Mouse (Mus musculus) intestine, embryonic 16.5 days (tissue): Measurements from ENCODE around the gene Klhl41. TPM values are rescaled to one million over a fixed set of nuclear protein-coding genes. Genes with fewer than 3 reads are reported as not detected.
"Not testable (repeated sequence)": the region's sequence is repeated elsewhere in the genome, so short reads cannot be mapped to it uniquely, and the experiment has no call there.

ENCODE experiments used
- ATAC-seq: fragments of 200-750 bp; cut with Nextera tagmentation; 2 replicates; pipeline ENCODE4 v1.8.0; 2017; ENCODE audit warnings: moderate TSS enrichment, moderate library complexity
- H3K27ac ChIP-seq: fragments of 300-500 bp; sonication (generic); 2 replicates; pipeline ENCODE4 v1.5.1; 2014; ENCODE audit warnings: mild to moderate bottlenecking, low read length
- H3K27me3 ChIP-seq: fragments of 300-500 bp; sonication (generic); replicated peaks from 2 replicates; pipeline ENCODE4 v1.6.1; 2014; ENCODE audit warnings: low read length, control low read depth, mixed read lengths; ENCODE audit not compliant: control insufficient read depth, insufficient read depth
- H3K36me3 ChIP-seq: fragments of 300-500 bp; sonication (generic); 2 replicates; pipeline ENCODE4 v1.6.1; 2014; ENCODE audit warnings: low read length, control low read depth; ENCODE audit not compliant: control insufficient read depth, insufficient read depth
- H3K4me1 ChIP-seq: fragments of 300-500 bp; sonication (generic); 2 replicates; pipeline ENCODE4 v1.6.1; 2014; ENCODE audit warnings: low read length, control low read depth, mixed read lengths; ENCODE audit not compliant: control insufficient read depth, insufficient read depth
- H3K4me2 ChIP-seq: fragments of 300-500 bp; sonication (generic); 2 replicates; pipeline ENCODE4 v1.6.1; 2014; ENCODE audit warnings: low read depth, low read length, control low read depth
- H3K4me3 ChIP-seq: fragments of 300-500 bp; sonication (generic); 2 replicates; pipeline ENCODE4 v1.5.1; 2014; ENCODE audit warnings: mild to moderate bottlenecking, low read length
- H3K9ac ChIP-seq: fragments of 300-500 bp; sonication (generic); 2 replicates; pipeline ENCODE4 v1.6.1; 2014; ENCODE audit warnings: low read depth, low read length
- H3K9me3 ChIP-seq: fragments of 300-500 bp; sonication (generic); 2 replicates; pipeline ENCODE4 v1.6.1; 2016; ENCODE audit warnings: low read length, control low read depth; ENCODE audit not compliant: control insufficient read depth
- WGBS: fragments of 180-500 bp; shearing (Covaris S2); extraction: QIAGEN DNeasy Blood & Tissue Kit; methylation state at CpG from one replicate; pipeline ENCODE4 v1.1.7; 2014; 5-methylcytosine and 5-hydroxymethylcytosine counted together
- polyA plus RNA-seq: library from polyadenylated mRNA; unstranded; fragments of >200 nt; fragmentation: Nextera tagmentation; extraction: Ambion mirVana; gene quantifications from 2 replicates; pipeline ENCODE4 v1.2.1, GENCODE M21; 2015

Gene Klhl41
- polyA plus RNA-seq, 1 experiment from 2014 or later: 0.18 TPM

DNA sequence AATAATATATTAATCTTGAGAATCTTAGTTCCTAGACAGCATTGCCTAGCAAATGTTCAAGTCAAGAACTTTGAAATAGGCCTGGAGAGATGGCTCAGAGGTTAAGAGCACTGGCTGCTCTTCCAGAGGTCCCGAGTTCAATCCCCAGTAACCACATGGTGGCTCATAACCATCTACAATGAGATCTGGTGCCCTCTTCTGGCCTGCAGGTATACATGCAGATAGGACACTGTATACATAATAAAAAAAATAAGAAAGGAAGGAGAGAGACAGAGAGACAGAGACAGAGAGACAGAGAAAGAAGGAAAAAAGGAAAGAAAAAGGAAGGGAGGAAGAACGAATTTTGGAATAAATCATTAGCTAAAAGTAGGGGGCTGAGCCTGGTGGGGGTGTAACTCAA, 6.8 kb downstream of the Klhl41 start:
- ATAC-seq: no peak
- no peak overlapping the region for H3K27ac ChIP-seq
- H3K36me3 ChIP-seq: no peaks in the 10 kb centered on the region
- WGBS: 65% methylated on average over 2 of the region's 2 CpGs
- no peaks in the 10 kb centered on the region for H3K9me3 ChIP-seq
- H3K27me3 ChIP-seq: no peaks in the 10 kb centered on the region
- H3K4me2 ChIP-seq: no peak overlapping the region
- H3K4me1 ChIP-seq: no peaks in the 10 kb centered on the region
- H3K4me3 ChIP-seq: no peak overlapping the region
- no peak overlapping the region for H3K9ac ChIP-seq

DNA sequence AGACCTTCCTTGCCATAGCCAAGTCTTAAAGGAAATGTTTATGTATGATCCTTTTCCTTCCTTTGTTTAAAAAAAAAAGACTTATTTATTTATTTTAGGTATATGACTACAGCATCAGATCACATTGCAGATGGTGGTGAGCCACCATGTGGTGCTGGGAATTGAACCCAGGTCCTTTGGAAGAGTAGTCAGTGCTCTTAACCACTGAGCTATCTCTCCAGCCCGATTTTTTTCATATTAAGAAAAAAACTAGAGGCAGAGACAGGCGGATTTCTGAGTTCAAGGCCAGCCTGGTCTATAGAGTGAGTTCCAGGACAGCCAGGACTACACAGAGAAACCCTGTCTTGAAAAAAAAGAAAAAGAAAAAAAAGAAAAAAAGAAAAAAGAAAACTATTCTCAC, 7.3 kb downstream of the Klhl41 start:
- not testable (repeated sequence) for H3K36me3 ChIP-seq, H3K27ac ChIP-seq, H3K27me3 ChIP-seq, H3K4me1 ChIP-seq, H3K4me3 ChIP-seq, H3K4me2 ChIP-seq, ATAC-seq, H3K9me3 ChIP-seq, H3K9ac ChIP-seq
- WGBS: 86% methylated on average over 2 of the region's 2 CpGs

DNA sequence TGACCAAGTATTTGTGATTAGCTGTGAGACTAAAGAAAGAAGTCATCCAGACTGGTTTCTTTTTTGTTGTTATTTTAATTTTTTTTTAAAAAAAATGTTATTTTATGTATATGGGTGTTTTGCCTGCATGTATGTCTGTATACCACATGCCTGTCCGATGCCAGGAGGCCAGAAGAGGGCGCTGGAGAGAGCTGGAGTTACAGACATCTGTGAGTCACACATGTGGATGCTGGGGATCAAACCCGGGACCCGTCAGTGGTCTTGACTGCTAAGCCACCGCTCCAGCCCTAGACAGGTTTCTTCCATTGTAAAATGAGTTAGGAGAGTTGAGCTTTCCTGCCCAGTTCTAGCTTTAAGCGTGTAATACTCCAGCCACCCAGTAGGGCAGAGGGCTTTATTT, 10.1 kb downstream of the Klhl41 start:
- ATAC-seq: no peak
- Histone ChIP-seq H3K9me3 (no peaks in the 10 kb centered on the region), H3K4me2 (no peak overlapping the region), H3K36me3 (no peaks in the 10 kb centered on the region), H3K4me3 (no peak overlapping the region), H3K9ac (no peak overlapping the region), H3K27me3 (no peaks in the 10 kb centered on the region), H3K27ac (no peak overlapping the region), H3K4me1 (no peaks in the 10 kb centered on the region)
- 58% methylated on average over 6 of the region's 6 CpGs for WGBS

DNA sequence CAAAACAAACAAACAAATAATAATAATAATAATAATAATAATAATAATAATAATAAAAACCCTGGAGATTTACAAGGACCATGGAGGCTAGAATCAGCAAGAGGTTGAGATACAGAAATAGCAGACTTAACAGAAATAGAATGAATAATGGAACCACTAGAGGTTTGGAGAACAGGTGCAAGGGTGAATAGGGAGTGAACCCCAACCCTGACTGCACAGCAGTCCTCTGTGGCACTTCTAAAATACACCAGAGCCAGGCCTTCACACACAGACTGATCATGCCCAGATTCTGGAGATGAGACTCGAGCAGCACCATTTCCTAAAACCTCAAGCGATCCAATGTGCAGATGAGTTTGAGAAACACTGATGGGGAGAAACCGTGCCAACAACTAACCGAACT, 12.0 kb downstream of the Klhl41 start:
- Histone ChIP-seq H3K4me2 (no peak overlapping the region), H3K4me3 (no peak overlapping the region), H3K36me3 (no peaks in the 10 kb centered on the region), H3K9me3 (no peaks in the 10 kb centered on the region), H3K27ac (no peak overlapping the region), H3K27me3 (no peaks in the 10 kb centered on the region), H3K4me1 (no peaks in the 10 kb centered on the region), H3K9ac (no peak overlapping the region)
- no peak for ATAC-seq
- whole genome bisulfite sequencing: 97% methylated on average over 4 of the region's 4 CpGs

DNA sequence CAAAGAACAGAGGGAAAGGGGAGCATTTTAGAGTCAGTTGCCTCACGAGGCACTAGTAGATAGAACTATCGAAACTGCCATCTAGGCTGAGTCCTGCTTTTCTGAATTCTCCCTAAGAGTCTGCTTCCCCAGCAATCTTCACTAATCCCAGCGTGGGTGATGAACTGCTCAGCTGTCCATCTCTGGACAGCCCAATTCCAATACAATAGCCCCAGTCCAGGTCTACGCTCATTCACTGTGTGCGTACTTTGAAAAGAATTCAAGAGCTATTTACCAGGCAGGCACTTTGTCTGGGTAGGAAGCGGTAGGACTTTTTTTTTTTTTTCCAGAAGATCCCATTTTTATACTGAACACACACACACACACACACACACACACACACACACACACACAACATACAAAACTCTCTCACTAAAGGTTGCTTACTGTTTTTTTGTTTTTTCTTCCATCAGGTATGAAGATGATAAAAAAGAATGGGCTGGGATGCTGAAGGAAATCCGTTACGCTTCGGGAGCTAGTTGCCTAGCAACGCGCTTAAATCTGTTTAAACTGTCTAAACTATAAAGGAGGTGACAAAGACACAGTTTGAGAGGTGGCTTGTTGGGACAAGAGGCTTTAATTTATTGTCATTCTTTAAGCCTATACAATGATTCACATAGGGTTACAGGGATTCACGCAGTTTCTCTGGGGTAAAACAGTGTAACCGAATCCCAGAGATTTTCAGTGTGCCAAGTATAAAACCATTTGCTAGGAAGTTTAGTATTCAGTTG, 13.3 kb downstream of the Klhl41 start:
- Histone ChIP-seq H3K36me3 (no peaks in the 10 kb centered on the region), H3K27ac (no peak overlapping the region), H3K4me2 (no peak overlapping the region), H3K27me3 (no peaks in the 10 kb centered on the region), H3K4me3 (no peak overlapping the region), H3K4me1 (no peaks in the 10 kb centered on the region), H3K9ac (no peak overlapping the region), H3K9me3 (no peaks in the 10 kb centered on the region)
- WGBS: 76% methylated on average over 13 of the region's 13 CpGs
- no peak for ATAC-seq

DNA sequence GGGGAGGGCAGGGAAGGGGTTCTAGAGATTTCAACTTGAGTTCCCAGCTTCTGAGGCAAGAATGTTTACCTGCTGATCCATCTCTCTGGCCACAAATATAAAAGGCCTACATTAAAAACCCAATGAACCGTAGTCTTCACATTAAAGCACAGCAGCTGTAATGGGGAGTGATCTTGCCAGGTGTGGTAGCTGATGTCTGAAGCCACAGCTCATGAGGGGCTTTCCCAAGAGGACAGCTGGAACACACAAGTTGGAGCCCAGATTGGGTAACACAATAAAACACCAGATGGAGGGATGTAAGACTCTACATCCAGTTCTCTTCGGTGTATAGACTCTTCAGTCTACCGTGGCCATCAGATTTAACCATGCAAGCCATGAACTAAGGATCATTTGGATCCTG, 14.6 kb downstream of the Klhl41 start:
- no peaks in the 10 kb centered on the region for H3K9me3 ChIP-seq
- H3K27ac ChIP-seq: no peak overlapping the region
- no peak overlapping the region for H3K9ac ChIP-seq
- WGBS: 89% methylated on average over 3 of the region's 3 CpGs
- no peaks in the 10 kb centered on the region for H3K4me1 ChIP-seq
- H3K27me3 ChIP-seq: no peaks in the 10 kb centered on the region
- no peaks in the 10 kb centered on the region for H3K36me3 ChIP-seq
- no peak overlapping the region for H3K4me3 ChIP-seq
- H3K4me2 ChIP-seq: no peak overlapping the region
- ATAC-seq: no peak

DNA sequence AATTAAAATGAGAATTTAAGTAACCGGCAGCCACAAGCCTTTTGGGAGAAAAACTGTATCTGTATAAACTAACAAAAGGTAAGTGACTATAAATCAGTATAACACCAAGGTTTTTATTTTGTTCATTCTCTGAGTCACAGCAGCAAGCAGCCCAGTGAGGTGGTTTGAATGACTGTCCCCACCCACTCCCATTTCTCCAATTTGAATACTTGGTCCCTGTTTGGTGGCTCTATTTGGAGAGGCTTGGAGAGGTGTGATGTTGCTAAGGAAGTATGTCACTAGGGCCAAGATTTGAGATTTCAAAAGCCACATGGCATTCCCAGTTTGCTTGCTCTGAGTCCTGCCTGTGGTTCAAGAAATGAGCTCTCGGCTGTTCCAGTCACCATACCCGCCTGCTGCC, 20.3 kb downstream of the Klhl41 start:
- no peaks in the 10 kb centered on the region; the same call in 1 of the 2 replicates for H3K36me3 ChIP-seq
- no peak for ATAC-seq
- no peak overlapping the region for H3K27ac ChIP-seq
- 93% methylated on average over 3 of the region's 3 CpGs for WGBS
- H3K9me3 ChIP-seq: no peaks in the 10 kb centered on the region
- H3K4me1 ChIP-seq: no peaks in the 10 kb centered on the region
- no peak overlapping the region for H3K9ac ChIP-seq
- H3K4me3 ChIP-seq: no peak overlapping the region
- no peaks in the 10 kb centered on the region for H3K27me3 ChIP-seq
- H3K4me2 ChIP-seq: no peak overlapping the region

DNA sequence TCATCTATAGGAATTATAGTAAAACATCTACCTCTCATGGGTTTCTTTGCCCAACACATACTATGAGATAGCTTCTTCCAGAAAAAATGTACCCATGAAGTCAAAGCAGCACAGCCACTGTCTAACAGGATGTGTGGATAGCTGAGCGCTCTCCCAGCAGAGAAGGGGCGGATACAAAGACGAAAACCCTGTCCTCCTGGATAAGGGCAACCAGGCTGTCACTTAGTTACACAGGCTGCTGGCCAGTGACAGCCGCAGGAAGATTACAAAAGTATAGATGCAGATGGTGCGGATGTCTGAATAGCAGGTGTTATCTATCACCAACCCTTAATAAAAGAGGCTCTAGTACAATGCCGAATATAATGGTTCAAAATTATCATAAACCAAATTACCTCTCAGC, 20.9 kb downstream of the Klhl41 start:
- Histone ChIP-seq H3K4me2 (no peak overlapping the region), H3K4me3 (no peak overlapping the region), H3K36me3 (no peaks in the 10 kb centered on the region; the same call in 1 of the 2 replicates), H3K9me3 (no peaks in the 10 kb centered on the region), H3K27ac (no peak overlapping the region), H3K4me1 (no peaks in the 10 kb centered on the region), H3K9ac (no peak overlapping the region), H3K27me3 (no peaks in the 10 kb centered on the region)
- WGBS: 88% methylated on average over 6 of the region's 6 CpGs
- ATAC-seq: no peak

DNA sequence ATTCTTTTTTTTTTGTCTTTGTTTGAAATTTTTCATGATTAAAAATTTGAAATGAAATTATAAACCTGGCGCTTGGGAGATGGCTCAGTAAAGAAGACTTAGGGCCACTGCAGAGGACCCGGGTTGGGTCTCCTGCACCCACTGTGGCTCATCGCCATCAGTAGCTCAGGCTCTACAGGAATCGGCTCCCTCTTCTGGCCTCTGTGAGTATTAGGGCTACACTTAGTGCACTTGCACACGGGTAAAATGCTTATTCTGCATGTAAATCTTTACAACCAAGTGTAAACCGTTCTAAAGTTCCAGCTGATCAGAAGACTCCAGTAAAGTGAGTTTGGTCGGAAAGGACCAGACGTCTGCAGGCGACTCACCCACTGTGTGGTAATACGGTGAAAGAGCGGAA, 23.6 kb downstream of the Klhl41 start:
- Histone ChIP-seq H3K36me3 (no peaks in the 10 kb centered on the region; the same call in 1 of the 2 replicates), H3K4me3 (no peak overlapping the region), H3K27ac (no peak overlapping the region), H3K9ac (no peak overlapping the region), H3K9me3 (no peaks in the 10 kb centered on the region), H3K4me2 (no peak overlapping the region), H3K27me3 (no peaks in the 10 kb centered on the region), H3K4me1 (no peaks in the 10 kb centered on the region)
- 92% methylated on average over 11 of the region's 11 CpGs for WGBS
- no peak for ATAC-seq

DNA sequence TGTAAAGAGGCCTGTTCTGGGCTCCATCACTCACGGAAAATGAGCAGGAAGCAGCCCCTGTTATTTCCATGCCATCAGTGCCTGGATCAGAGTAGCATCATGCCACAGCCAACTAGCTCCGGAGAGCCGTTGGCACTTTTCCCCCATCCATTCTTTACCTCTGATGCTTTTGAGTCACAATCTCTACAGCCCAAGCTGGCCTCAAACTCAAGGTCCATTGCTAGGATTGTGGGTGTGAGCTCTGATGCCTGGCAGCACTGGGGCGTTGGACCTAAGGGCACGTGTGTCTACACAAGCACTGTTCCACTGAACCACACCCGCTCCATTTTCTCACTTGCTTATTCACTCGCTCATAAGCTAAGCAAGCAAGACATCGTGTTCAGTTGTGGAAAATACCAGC, 30.5 kb downstream of the Klhl41 start:
- H3K4me1 ChIP-seq: no peaks in the 10 kb centered on the region

More for the DNA sequence above, 30.5 kb downstream of the Klhl41 start:
- Histone ChIP-seq H3K36me3 (0 out of 2 replicates have a peak, but pooled peaks cover 4% of the 10 kb centered on the region), H3K9me3 (no peaks in the 10 kb centered on the region), H3K27ac (no peak overlapping the region), H3K4me3 (no peak overlapping the region), H3K27me3 (no peaks in the 10 kb centered on the region), H3K4me2 (no peak overlapping the region), H3K9ac (no peak overlapping the region)
- WGBS: 93% methylated on average over 8 of the region's 8 CpGs
- ATAC-seq: no peak
